Mouse (Mus musculus) MEL (cell line): ENCODE measurements at regions not wholly inside any gene's neighbourhood (a gene's known extent, or its start where the extent isn't known, plus 50 kb on each side); places are given as distances from the start of the nearest gene placed in this dataset.
A peak's percentile ranks its signal among the peaks of the same experiment; 100 is the strongest.

ENCODE experiments used
- DNase-seq: peaks from one replicate; pipeline ENCODE4 v3.0.0; 2011; ENCODE audit warnings: low read depth, low spot score
- H3K27ac ChIP-seq: 2 replicates; pipeline ENCODE4 v1.5.1; 2012; ENCODE audit warnings: low read depth, mild to moderate bottlenecking, control low read depth, low read length, moderate library complexity; ENCODE audit not compliant: control insufficient read depth
- H3K27me3 ChIP-seq, 2 experiments: fragments of 150-350 bp in 1 of 2; sonication (generic) in 1 of 2; 2 replicates each; pipeline ENCODE4 v1.6.1; 2012; ENCODE audit warnings: low read length in 2 of 2, mild to moderate bottlenecking in 2 of 2, improper control_type of control experiment in 1 of 2, moderate library complexity in 1 of 2; ENCODE audit not compliant: insufficient read depth in 2 of 2, control insufficient read depth in 1 of 2
- H3K36me3 ChIP-seq, 2 experiments: 2 replicates each; pipeline ENCODE4 v1.6.1; 2012 to 2014; ENCODE audit warnings: low read length in 2 of 2, improper control_type of control experiment in 1 of 2, inconsistent platforms in 1 of 2, mild to moderate bottlenecking in 1 of 2; ENCODE audit not compliant: insufficient read depth in 2 of 2, control insufficient read depth in 1 of 2
- H3K4me1 ChIP-seq, 2 experiments: fragments of 150-350 bp in 1 of 2; sonication (generic) in 1 of 2; 2 replicates each; pipeline ENCODE4 v1.6.1; 2012; ENCODE audit warnings: low read length in 2 of 2, improper control_type of control experiment in 1 of 2, mild to moderate bottlenecking in 1 of 2; ENCODE audit not compliant: insufficient read depth in 2 of 2, control insufficient read depth in 1 of 2
- H3K4me3 ChIP-seq, 2 experiments: fragments of 150-350 bp in 1 of 2; sonication (generic) in 1 of 2; 2 replicates each; pipeline ENCODE4 v1.5.1; 2012; ENCODE audit warnings: low read depth in 2 of 2, low read length in 2 of 2, mild to moderate bottlenecking in 2 of 2, moderate library complexity in 2 of 2, control low read depth in 1 of 2, improper control_type of control experiment in 1 of 2; ENCODE audit not compliant: control insufficient read depth in 1 of 2, insufficient read depth in 1 of 2
- H3K79me2 ChIP-seq: 2 replicates; pipeline ENCODE4 v1.6.1; 2012; ENCODE audit warnings: mild to moderate bottlenecking, low read length, moderate library complexity; ENCODE audit not compliant: control insufficient read depth, poor library complexity, insufficient read depth
- H3K9ac ChIP-seq: 2 replicates; pipeline ENCODE4 v1.6.1; 2012; ENCODE audit warnings: low read depth, mild to moderate bottlenecking, control low read depth, low read length, moderate library complexity; ENCODE audit not compliant: control insufficient read depth, poor library complexity, severe bottlenecking
- H3K9me3 ChIP-seq: fragments of 150-350 bp; sonication (generic); replicated peaks from 2 replicates; pipeline ENCODE4 v1.6.1; 2012; ENCODE audit warnings: mild to moderate bottlenecking, low read length, improper control_type of control experiment, moderate library complexity; ENCODE audit not compliant: insufficient read depth
- ELF1 ChIP-seq: IDR thresholded peaks from 2 replicates; pipeline ENCODE4 v1.6.1; 2014; ENCODE audit warnings: low read depth, mild to moderate bottlenecking, inconsistent platforms, low read length, improper control_type of control experiment, moderate library complexity
- HCFC1 ChIP-seq: IDR thresholded peaks from 2 replicates; pipeline ENCODE4 v1.6.1; 2012; ENCODE audit warnings: low read depth, mild to moderate bottlenecking, inconsistent platforms, low read length, improper control_type of control experiment, moderate library complexity
- JUND ChIP-seq: IDR thresholded peaks from 2 replicates; pipeline ENCODE4 v1.6.1; 2011; ENCODE audit warnings: low read depth, mild to moderate bottlenecking, improper control_type of control experiment, low read length
- MAZ ChIP-seq: IDR thresholded peaks from 2 replicates; pipeline ENCODE4 v1.6.1; 2012; ENCODE audit warnings: low read depth, mild to moderate bottlenecking, inconsistent platforms, low read length, improper control_type of control experiment
- MXI1 ChIP-seq: IDR thresholded peaks from 2 replicates; pipeline ENCODE4 v1.6.1; 2011; ENCODE audit warnings: mild to moderate bottlenecking, low read depth, low read length, improper control_type of control experiment
- NELFE ChIP-seq: IDR thresholded peaks from 2 replicates; pipeline ENCODE4 v1.6.1; 2011; ENCODE audit warnings: low read depth, low read length, improper control_type of control experiment
- NRF1 ChIP-seq: IDR thresholded peaks from 2 replicates; pipeline ENCODE4 v1.6.1; 2014; ENCODE audit warnings: low read depth, mild to moderate bottlenecking, inconsistent platforms, low read length, improper control_type of control experiment, moderate library complexity; ENCODE audit not compliant: poor library complexity, insufficient read depth, severe bottlenecking
- POLR2AphosphoS5 ChIP-seq: IDR thresholded peaks from 2 replicates; pipeline ENCODE4 v1.6.1; 2012; ENCODE audit warnings: low read depth, borderline replicate concordance, mild to moderate bottlenecking, inconsistent platforms, low read length, moderate library complexity, mixed read lengths
- SMC3 ChIP-seq: IDR thresholded peaks from 2 replicates; pipeline ENCODE4 v1.6.1; 2011; ENCODE audit warnings: low read depth, low read length, improper control_type of control experiment
- USF1 ChIP-seq: IDR thresholded peaks from 2 replicates; pipeline ENCODE4 v1.6.1; 2014; ENCODE audit warnings: low read depth, mild to moderate bottlenecking, inconsistent platforms, low read length, improper control_type of control experiment, moderate library complexity
- USF2 ChIP-seq, 2 experiments: IDR thresholded peaks; 2 replicates each; pipeline ENCODE4 v1.6.1; 2011 to 2012; ENCODE audit warnings: improper control_type of control experiment in 2 of 2, low read length in 2 of 2, borderline replicate concordance in 1 of 2, inconsistent platforms in 1 of 2, low read depth in 1 of 2, mild to moderate bottlenecking in 1 of 2; ENCODE audit not compliant: insufficient read depth in 1 of 2

- Histone ChIP-seq H3K9ac (peak overlapping the region; percentile 35), H3K36me3 (no peaks in the 10 kb centered on the region), H3K9me3 (no peaks in the 10 kb centered on the region)
- TF ChIP-seq ELF1, result no peak
- TF ChIP-seq, all 39 proteins: peak for 0
- H3K27me3 ChIP-seq, result no peaks in the 10 kb centered on the region
- H3K4me3 ChIP-seq, result peak overlapping the region; percentile 68 to 79
- no peaks in the 10 kb centered on the region for H3K4me1 ChIP-seq
- DNase-seq, result peak; percentile 19
- H3K79me2 ChIP-seq, result no peaks in the 10 kb centered on the region
- H3K27ac ChIP-seq, result no peak overlapping the region
Observed at GRCm38 (mm10) chr6:127245814-127246440, 93.9 kb upstream of the Ccnd2 start.

DNA sequence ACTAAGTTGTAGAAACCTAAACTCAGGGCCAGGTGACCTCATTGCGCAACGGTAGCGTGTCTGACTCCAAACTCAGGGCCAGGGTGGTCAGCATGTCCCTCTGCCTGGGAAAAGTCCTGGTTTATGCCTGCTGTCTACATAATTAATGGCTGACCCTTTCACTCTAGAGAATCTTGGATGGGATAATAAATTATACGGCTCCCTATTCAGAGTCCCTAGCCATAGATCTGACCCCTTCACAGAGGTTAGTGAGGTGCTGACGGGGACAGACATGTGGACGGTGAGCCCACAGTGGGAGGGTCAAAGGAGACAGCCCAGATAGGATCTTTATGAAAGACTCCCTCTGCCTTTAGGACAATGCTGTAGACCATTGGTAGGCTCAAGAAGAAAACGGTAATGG lies 94.7 kb upstream of the Ccnd2 start:
- H3K79me2 ChIP-seq, result no peaks in the 10 kb centered on the region
- H3K27me3 ChIP-seq, result no peaks in the 10 kb centered on the region
- no peak overlapping the region for H3K4me3 ChIP-seq
- no peak overlapping the region for H3K9ac ChIP-seq
- H3K4me1 ChIP-seq, result no peaks in the 10 kb centered on the region
- no peaks in the 10 kb centered on the region for H3K9me3 ChIP-seq
- H3K27ac ChIP-seq, result no peak overlapping the region
- no peak for TF ChIP-seq JUND
- no peak for TF ChIP-seq MXI1
- TF ChIP-seq NELFE, result no peak
- TF ChIP-seq POLR2AphosphoS5, result no peak
- no peak for TF ChIP-seq HCFC1
- no peak for TF ChIP-seq USF2 (IDR thresholded peaks at IDR 0.05; ENCODE audit: borderline replicate concordance in 1 of 2, insufficient read depth in 1 of 2, low read depth in 1 of 2, low read length in 2 of 2)
- TF ChIP-seq MAZ, result no peak
- TF ChIP-seq NRF1, result no peak
- no peaks in the 10 kb centered on the region for H3K36me3 ChIP-seq
- no peak for DNase-seq

GRCm38 (mm10) chr6:127247343-127247742 lies 95.3 kb upstream of the Ccnd2 start:
- H3K79me2 ChIP-seq, result no peaks in the 10 kb centered on the region
- H3K9me3 ChIP-seq, result no peaks in the 10 kb centered on the region
- H3K4me1 ChIP-seq, result no peaks in the 10 kb centered on the region
- H3K36me3 ChIP-seq, result no peaks in the 10 kb centered on the region
- no peak for TF ChIP-seq SMC3
- TF ChIP-seq USF1, result no peak
- no peak for TF ChIP-seq HCFC1
- no peaks in the 10 kb centered on the region for H3K27me3 ChIP-seq
- H3K4me3 ChIP-seq, result no peak overlapping the region
- no peak overlapping the region for H3K9ac ChIP-seq
- no peak overlapping the region for H3K27ac ChIP-seq
- DNase-seq, result no peak
